Mouse (Mus musculus): ENCODE data around the gene Prkcz. TPM values are rescaled to one million over a fixed set of nuclear protein-coding genes. Genes with fewer than 3 reads are reported as not detected.

Gene Prkcz
- polyA plus RNA-seq (2016; fragmentation: Nextera tagmentation; extraction: Ambion mirVana) = 15.5 and 16.8 TPM in 2 replicates

DNA sequence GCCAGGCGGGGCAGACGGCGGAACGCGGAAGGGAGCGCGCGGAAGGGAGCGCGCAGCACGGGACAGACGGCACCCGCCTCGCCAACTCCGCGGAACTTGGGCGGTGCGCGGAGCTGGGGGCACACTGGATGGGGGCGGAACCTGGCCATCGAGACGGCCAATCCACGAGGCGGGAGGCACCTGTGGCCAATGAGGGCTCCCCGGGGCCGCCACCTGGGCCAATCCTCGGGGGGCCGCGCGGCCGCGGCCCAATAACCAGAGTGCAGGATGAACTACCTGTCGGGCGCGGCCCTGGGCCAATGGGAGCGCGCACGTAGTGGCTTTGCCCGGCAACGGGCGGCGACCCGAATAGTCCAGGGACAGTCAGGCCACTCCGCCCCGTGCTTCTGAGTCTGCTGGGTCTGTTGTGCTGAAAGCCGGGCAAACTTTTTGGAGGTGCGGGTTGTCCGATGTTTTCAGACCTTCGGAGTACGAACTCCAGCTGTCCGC is at the start of gene Prkcz:
Gene Prkcz, minus strand, starts transcription at position 59 of the 489 bp plus-strand sequence.
- H3K27ac ChIP-seq = peak within 1 kb of the TSS; percentile 68
- DNase-seq (ENCODE audit: extremely low spot score, low spot score) = peak; percentile 85
- under 1% methylated on average over 51 of the region's 51 CpGs for WGBS
- H3K4me1 ChIP-seq = peaks cover 35% of the 10 kb centered on the region
- no peaks in the 10 kb centered on the region for H3K9me3 ChIP-seq
- no peaks in the 10 kb centered on the region for H3K36me3 ChIP-seq (replicated peaks)
- H3K4me3 ChIP-seq = peak within 1 kb of the TSS; percentile 56
- peaks cover 71% of the 10 kb centered on the region for H3K27me3 ChIP-seq (ENCODE audit: poor library complexity, severe bottlenecking)

DNA sequence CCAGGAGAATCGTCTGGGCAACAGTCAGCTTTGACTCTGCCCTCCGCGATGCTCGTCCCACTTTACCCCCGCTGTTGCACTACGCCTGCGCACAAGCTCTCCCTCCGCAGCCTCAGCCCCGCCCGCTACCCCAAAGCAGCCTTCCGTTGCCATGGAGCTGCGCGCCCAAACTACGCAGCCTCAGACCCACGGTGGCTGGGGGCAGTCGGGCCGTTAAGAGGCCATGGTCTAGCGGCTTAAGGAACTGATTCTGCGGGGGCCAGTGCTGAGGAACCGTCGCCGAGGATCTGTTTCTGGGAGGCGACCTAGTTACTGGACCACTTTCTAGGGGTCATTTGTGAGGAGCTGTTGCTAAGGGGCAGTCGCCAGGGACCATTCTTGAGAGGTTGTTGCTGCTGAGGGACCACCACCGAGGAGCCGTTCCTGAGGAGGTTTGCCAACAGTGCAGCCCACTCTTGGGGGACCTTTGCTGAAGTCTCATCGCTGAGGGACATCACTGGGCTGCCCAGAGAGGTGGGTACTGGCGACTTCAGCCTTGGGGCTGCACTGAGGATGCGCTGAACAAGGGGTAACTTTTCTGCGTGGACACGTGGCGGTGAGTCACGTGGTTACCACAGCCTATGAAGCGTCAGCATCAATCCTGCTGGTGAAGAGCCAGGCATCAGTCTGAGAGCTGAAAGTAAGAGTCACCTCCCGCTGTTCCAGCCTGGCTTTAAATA is 48.1 kb upstream of the Prkcz start, which contains the start of gene Cfap74:
Gene Cfap74, plus strand, starts transcription at position 133 of the 719 bp plus-strand sequence.
- Histone ChIP-seq H3K27me3 (ENCODE audit: poor library complexity, severe bottlenecking) (peaks cover 7% of the 10 kb centered on the region), H3K4me1 (peaks cover 22% of the 10 kb centered on the region), H3K27ac (peak within 1 kb of the TSS; percentile 82), H3K4me3 (peak within 1 kb of the TSS; percentile 58), H3K36me3 (replicated peaks) (0 out of 2 replicates have a peak, but pooled peaks cover 3% of the 10 kb centered on the region), H3K9me3 (peaks cover 3% of the 10 kb centered on the region)
- peak; percentile 94 for DNase-seq (ENCODE audit: extremely low spot score, low spot score)
- under 1% methylated on average over 35 of the region's 35 CpGs for whole genome bisulfite sequencing

DNA sequence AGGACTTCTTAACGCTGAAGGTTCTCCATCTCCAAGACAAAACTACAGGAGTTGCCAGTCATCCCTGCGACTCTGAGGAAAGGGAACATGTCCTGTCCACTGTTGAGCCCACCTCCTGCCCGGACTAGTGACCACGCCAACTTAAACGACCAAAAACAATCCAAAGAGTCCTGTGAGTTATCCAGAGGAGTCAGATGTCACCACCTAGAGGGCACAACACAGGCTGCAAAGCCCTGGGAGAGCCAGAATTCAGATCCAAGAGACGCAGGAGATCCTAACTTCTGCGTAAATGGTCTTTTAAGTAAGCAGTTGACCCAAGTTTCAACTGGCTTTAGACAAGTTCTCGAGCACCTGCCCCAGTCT is 47.5 kb upstream of the Prkcz start:
- H3K27me3 ChIP-seq (ENCODE audit: poor library complexity, severe bottlenecking) = peaks cover 7% of the 10 kb centered on the region
- peak overlapping the region; percentile 82 for H3K27ac ChIP-seq
- peaks cover 22% of the 10 kb centered on the region for H3K4me1 ChIP-seq
- H3K36me3 ChIP-seq (replicated peaks) = 0 out of 2 replicates have a peak, but pooled peaks cover 3% of the 10 kb centered on the region
- H3K9me3 ChIP-seq = peaks cover 5% of the 10 kb centered on the region
- H3K4me3 ChIP-seq = peak overlapping the region; percentile 58
- 2% methylated on average over 8 of the region's 8 CpGs for WGBS
- no peak for DNase-seq (ENCODE audit: extremely low spot score, low spot score)

DNA sequence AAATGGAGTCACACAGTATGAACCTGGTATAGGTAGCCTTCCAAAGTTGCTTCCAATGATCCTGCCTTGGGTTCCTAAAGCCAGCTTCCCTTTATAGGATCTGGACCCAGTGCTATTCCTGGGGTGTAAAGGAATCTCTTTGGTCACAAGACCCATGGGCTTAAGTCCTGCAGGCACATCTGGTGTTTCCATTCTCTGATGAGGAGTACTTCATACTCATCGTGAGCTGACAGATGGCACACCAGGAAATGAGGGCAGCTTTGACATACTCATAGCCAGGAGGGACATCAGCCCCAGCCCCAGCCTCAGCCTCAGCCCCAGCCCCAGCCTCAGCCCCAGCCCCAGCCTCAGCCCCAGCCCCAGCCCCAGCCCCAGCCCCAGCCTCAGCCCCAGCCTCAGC is 41.3 kb upstream of the Prkcz start:
- no peaks in the 10 kb centered on the region for H3K36me3 ChIP-seq (replicated peaks)
- H3K4me3 ChIP-seq = no peak overlapping the region
- H3K9me3 ChIP-seq = peaks cover 5% of the 10 kb centered on the region
- no peak for DNase-seq (ENCODE audit: extremely low spot score, low spot score)
- H3K27me3 ChIP-seq (ENCODE audit: poor library complexity, severe bottlenecking) = peaks cover 41% of the 10 kb centered on the region
- WGBS = 81% methylated on average over 1 of the region's 1 CpGs
- no peak overlapping the region for H3K27ac ChIP-seq
- peaks cover 10% of the 10 kb centered on the region for H3K4me1 ChIP-seq

DNA sequence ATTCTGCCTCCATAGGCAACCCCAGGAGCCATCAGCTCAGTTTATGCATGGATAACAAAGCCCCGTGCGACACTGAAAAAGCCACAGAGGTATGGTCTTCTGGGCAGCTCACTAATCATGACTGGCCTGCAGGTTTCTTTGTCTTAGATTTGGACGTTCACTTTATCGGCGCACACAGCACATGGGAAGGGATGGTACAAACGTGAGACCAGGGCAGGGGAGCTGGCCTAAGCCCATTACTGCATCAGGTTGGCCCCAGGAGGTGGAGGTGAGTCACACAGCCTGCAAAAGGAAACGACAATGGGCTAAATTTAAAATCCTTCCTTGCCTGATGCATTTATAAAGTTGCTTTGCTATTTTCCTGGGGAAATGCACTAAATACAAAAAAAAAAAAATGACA is 40.0 kb upstream of the Prkcz start:
- peaks cover 11% of the 10 kb centered on the region for H3K4me1 ChIP-seq
- WGBS = 72% methylated on average over 7 of the region's 7 CpGs

GRCm38 (mm10) chr4:155398222-155398540 is 37.0 kb upstream of the Prkcz start:
- Histone ChIP-seq H3K4me1 (peaks cover 11% of the 10 kb centered on the region), H3K27me3 (ENCODE audit: poor library complexity, severe bottlenecking) (peaks cover 56% of the 10 kb centered on the region), H3K27ac (no peak overlapping the region), H3K9me3 (no peaks in the 10 kb centered on the region), H3K36me3 (replicated peaks) (no peaks in the 10 kb centered on the region), H3K4me3 (peak overlapping the region; percentile 52)
- no peak for DNase-seq (ENCODE audit: extremely low spot score, low spot score)
- WGBS = 3% methylated on average over 9 of the region's 9 CpGs

More for the DNA sequence above, 40.0 kb upstream of the Prkcz start:
- H3K36me3 ChIP-seq (replicated peaks) = no peaks in the 10 kb centered on the region
- H3K9me3 ChIP-seq = peaks cover 5% of the 10 kb centered on the region
- H3K4me3 ChIP-seq = no peak overlapping the region
- no peak for DNase-seq (ENCODE audit: extremely low spot score, low spot score)
- H3K27ac ChIP-seq = no peak overlapping the region
- H3K27me3 ChIP-seq (ENCODE audit: poor library complexity, severe bottlenecking) = peaks cover 48% of the 10 kb centered on the region

DNA sequence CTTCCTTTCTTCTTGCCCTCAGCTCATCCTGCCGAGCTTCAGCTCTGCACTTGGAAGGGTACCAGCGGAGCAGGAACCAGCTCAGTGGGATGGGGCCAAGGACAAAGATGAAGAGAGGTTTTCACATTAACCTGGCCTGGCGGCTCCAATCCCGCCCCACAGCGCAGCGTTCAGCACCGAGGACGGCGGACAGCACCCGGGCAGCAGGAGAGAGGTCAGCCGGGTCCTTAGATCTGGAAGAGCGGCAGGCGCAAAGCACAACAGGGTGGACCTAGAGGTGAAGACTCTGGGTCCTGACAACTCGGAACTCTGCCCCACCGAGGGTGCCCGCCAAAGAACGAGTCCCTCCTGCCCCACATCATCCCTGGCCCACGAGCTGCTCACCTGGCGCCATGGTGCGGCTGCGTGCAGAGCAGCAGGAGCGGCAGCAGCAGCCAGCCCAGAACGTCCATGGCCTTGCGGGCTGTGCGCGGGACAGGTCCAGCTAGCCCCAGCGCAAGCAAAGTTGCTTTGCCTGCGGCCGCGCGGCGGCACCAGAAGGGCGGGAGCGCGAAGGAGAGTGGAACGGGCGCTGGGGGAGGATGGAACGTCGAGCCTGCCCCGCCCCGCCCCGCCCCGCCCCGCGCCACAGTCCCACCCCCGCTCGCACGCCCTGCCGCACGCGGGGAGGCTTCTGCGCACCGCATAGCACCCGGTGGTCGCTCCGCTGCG is 36.5 kb upstream of the Prkcz start, which contains the start of gene Gabrd:
Gene Gabrd, minus strand, starts transcription at position 602 of the 711 bp plus-strand sequence.
- no peaks in the 10 kb centered on the region for H3K9me3 ChIP-seq
- peaks cover 11% of the 10 kb centered on the region for H3K4me1 ChIP-seq
- H3K27ac ChIP-seq = no peak within 1 kb of the TSS
- peak; percentile 66 for DNase-seq (ENCODE audit: extremely low spot score, low spot score)
- peak within 1 kb of the TSS; percentile 52 for H3K4me3 ChIP-seq
- H3K27me3 ChIP-seq (ENCODE audit: poor library complexity, severe bottlenecking) = peaks cover 56% of the 10 kb centered on the region
- no peaks in the 10 kb centered on the region for H3K36me3 ChIP-seq (replicated peaks)
- WGBS = under 1% methylated on average over 56 of the region's 57 CpGs

DNA sequence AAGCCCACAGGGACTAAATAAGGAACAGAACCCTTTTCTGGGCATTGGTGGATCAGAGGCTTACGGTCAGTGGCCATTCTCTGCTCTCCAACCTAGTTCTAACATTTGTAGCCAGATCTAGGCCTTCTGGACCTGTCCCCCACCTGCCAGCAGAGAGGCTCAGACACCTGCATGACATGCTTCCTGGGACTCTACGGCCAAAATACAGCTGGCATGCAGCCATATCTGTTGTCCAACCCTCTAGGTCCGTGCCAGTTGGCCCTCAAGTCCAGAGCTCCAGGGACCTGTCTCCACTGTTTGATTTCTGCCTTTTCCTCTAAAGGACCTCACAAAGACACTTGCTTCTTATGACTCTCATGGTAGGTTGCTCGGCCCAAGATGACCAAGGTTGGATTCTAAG is 35.6 kb upstream of the Prkcz start:
- Histone ChIP-seq H3K36me3 (replicated peaks) (no peaks in the 10 kb centered on the region), H3K4me3 (no peak overlapping the region), H3K4me1 (peaks cover 11% of the 10 kb centered on the region), H3K27ac (no peak overlapping the region), H3K27me3 (ENCODE audit: poor library complexity, severe bottlenecking) (peaks cover 56% of the 10 kb centered on the region), H3K9me3 (no peaks in the 10 kb centered on the region)
- no peak for DNase-seq (ENCODE audit: extremely low spot score, low spot score)
- WGBS = 85% methylated on average over 4 of the region's 4 CpGs

DNA sequence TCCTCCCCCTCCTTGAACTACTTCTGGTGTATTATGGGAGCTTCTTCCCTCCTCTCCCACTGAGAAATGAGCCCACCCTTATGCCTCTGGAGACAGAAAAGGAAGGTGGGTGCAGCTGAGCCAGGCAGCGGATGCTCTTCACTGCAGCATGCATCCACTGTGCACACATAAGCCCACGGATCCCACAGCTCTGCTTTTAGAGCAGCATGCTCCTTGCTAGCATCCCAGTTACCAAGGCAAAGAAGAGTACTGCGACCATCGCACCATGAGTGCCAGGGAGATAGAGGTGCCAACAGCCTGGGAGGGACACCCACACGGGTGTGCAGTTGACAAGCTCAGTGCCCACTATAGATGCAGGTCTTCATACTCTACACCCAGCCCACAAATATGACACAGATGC is 34.3 kb upstream of the Prkcz start:
- WGBS = 92% methylated on average over 5 of the region's 5 CpGs
- H3K27me3 ChIP-seq (ENCODE audit: poor library complexity, severe bottlenecking) = peaks cover 51% of the 10 kb centered on the region

GRCm38 (mm10) chr4:155387166-155387565 is 26.0 kb upstream of the Prkcz start:
- no peak overlapping the region for H3K4me3 ChIP-seq
- WGBS = 89% methylated on average over 8 of the region's 8 CpGs
- no peak overlapping the region for H3K27ac ChIP-seq
- H3K4me1 ChIP-seq = peaks cover 8% of the 10 kb centered on the region
- no peaks in the 10 kb centered on the region for H3K36me3 ChIP-seq (replicated peaks)
- 0 out of 2 replicates have a peak, but pooled peaks cover 4% of the 10 kb centered on the region for H3K27me3 ChIP-seq (ENCODE audit: poor library complexity, severe bottlenecking)
- DNase-seq (ENCODE audit: extremely low spot score, low spot score) = no peak
- no peaks in the 10 kb centered on the region for H3K9me3 ChIP-seq

More for the DNA sequence above, 34.3 kb upstream of the Prkcz start:
- Histone ChIP-seq H3K27ac (no peak overlapping the region), H3K4me1 (peaks cover 11% of the 10 kb centered on the region), H3K36me3 (replicated peaks) (no peaks in the 10 kb centered on the region), H3K4me3 (no peak overlapping the region), H3K9me3 (no peaks in the 10 kb centered on the region)
- DNase-seq (ENCODE audit: extremely low spot score, low spot score) = no peak

GRCm38 (mm10) chr4:155383326-155383725 is 22.2 kb upstream of the Prkcz start:
- Histone ChIP-seq H3K9me3 (no peaks in the 10 kb centered on the region), H3K27me3 (ENCODE audit: poor library complexity, severe bottlenecking) (0 out of 2 replicates have a peak, but pooled peaks cover 4% of the 10 kb centered on the region), H3K4me3 (no peak overlapping the region), H3K36me3 (replicated peaks) (no peaks in the 10 kb centered on the region), H3K4me1 (peaks cover 12% of the 10 kb centered on the region), H3K27ac (no peak overlapping the region)
- 79% methylated on average over 4 of the region's 4 CpGs for WGBS
- DNase-seq (ENCODE audit: extremely low spot score, low spot score) = no peak

GRCm38 (mm10) chr4:155382752-155383151 is 21.6 kb upstream of the Prkcz start:
- Histone ChIP-seq H3K9me3 (no peaks in the 10 kb centered on the region), H3K27me3 (ENCODE audit: poor library complexity, severe bottlenecking) (0 out of 2 replicates have a peak, but pooled peaks cover 4% of the 10 kb centered on the region), H3K4me3 (no peak overlapping the region), H3K27ac (no peak overlapping the region), H3K36me3 (replicated peaks) (no peaks in the 10 kb centered on the region), H3K4me1 (peaks cover 12% of the 10 kb centered on the region)
- no peak for DNase-seq (ENCODE audit: extremely low spot score, low spot score)
- 30% methylated on average over 9 of the region's 9 CpGs for WGBS

DNA sequence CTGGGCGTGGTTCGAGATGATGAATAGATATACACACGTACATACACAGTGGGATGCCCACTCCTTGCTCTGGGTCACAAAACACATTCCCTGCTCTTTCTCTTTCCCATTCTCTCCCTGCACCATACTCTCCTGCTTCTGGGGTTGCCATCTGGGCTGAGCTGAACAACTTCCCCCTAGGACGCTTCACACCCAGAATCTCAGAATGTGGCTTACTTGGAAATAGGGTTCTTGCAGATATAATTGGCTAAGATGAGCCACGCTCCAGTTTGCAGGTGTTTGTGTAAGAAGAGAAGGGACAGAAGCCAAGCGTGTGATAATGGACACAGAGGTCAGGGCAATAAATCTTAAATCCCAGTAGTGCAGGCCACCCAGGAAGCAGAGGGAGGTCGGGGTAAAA is 20.8 kb upstream of the Prkcz start:
- no peaks in the 10 kb centered on the region for H3K9me3 ChIP-seq
- no peak overlapping the region for H3K27ac ChIP-seq
- 73% methylated on average over 7 of the region's 7 CpGs for WGBS

More for the DNA sequence above, 20.8 kb upstream of the Prkcz start:
- Histone ChIP-seq H3K4me3 (no peak overlapping the region), H3K27me3 (ENCODE audit: poor library complexity, severe bottlenecking) (0 out of 2 replicates have a peak, but pooled peaks cover 4% of the 10 kb centered on the region), H3K4me1 (peaks cover 12% of the 10 kb centered on the region), H3K36me3 (replicated peaks) (no peaks in the 10 kb centered on the region)
- no peak for DNase-seq (ENCODE audit: extremely low spot score, low spot score)
